Mouse (Mus musculus) right cerebral cortex, postnatal 36 days (tissue): ENCODE data around the gene Tnfrsf25.

Source experiments
- DNase-seq, 2 experiments: peaks; one replicate each; pipeline ENCODE4 v3.0.0; 2022; ENCODE audit warnings: low spot score in 2 of 2, mixed read lengths in 1 of 2

Gene Tnfrsf25

GRCm38 (mm10) chr4:152092751-152093293, 22.9 kb upstream of the Tnfrsf25 start:
- no peak for DNase-seq

GRCm38 (mm10) chr4:152094233-152094632, 21.5 kb upstream of the Tnfrsf25 start:
- no peak for DNase-seq

DNA sequence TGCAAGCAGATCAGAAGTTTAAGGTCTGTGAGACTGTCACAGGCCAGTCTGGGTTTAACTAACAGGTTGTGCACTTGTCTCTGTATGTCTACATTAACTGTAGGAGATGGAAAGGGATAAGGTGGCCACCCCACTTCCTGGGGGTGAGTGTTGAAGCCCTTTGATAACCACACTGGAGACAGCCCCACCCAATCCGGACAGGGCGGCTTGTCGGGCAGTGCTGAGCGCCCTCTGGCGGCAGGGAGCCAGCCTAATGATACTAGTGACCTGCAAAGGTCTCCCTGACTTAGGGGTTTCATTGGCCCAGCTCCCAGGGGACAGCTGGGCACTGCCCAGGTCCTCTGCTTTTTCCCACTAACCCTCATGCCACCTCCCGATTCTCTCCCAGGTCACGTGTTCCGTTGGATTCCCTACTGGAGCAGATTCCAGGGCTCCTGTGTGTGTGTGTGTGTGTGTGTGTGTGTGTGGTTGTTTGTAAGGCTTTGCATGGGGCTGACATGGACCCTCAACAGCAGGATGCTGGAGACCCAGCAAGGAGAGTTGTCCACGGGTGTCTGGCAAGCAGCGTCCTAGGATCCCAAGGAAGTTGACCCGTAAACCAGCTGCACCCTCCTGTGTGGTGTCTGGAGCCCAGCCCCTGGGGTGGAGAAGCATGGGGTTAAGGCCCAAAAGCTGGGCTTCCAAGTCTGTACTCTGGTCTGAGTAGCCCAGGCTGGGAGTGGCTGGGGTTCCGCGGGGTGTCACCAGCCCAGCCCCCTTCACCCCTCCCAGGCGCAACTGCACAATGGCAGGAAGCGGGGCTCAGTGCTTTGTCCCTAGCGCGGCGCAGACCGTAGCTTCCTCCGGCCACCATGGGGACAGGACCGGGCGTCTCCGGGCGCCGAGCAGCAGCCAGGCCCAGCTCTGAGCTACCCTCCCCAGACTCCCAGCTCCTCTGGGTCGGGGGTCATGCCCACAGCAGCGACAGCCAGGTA, 19.5 kb upstream of the Tnfrsf25 start:
- DNase-seq: no peak

DNA sequence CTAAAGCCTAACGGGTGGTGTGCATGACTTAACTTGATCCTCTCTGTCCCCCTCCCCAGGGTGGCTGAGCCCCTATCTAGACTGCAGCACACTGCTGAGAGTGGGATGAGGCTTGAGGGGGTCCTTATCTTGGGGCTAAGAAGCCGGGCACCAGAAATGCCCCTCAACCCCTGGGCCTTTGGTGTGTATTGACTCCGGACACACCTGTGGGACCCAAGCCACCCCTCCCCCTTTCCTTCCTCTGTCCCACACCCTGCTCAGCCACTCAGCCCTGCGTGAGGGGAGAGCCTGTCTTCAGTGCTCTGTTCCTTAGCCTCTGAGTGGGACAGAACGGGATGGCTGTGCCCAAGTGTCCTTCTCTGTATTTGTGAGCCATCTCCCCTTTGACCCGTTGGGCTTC, 18.8 kb upstream of the Tnfrsf25 start:
- no peak for DNase-seq

GRCm38 (mm10) chr4:152097911-152098799, 17.6 kb upstream of the Tnfrsf25 start:
- no peak for DNase-seq

DNA sequence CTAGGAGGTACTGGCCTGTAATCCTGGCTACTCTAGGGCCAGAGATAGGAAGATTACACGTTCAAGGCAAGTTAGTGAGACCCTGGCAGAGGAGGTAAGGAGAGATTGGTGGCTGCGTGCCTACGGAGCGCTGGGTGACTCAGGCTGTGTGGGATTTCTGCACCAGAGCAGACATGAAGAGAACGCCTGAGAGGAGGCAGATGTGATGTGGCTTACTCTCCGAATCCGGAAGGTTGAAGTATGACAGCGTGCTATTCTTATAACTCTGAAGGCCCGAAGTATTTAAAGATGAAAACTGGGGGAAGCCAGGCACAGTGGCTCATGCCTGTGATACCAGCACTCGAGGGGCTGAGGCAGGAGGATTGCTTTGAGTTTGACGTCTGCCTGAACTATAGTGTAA, 15.2 kb upstream of the Tnfrsf25 start:
- DNase-seq: peak; percentile 78 to 86

DNA sequence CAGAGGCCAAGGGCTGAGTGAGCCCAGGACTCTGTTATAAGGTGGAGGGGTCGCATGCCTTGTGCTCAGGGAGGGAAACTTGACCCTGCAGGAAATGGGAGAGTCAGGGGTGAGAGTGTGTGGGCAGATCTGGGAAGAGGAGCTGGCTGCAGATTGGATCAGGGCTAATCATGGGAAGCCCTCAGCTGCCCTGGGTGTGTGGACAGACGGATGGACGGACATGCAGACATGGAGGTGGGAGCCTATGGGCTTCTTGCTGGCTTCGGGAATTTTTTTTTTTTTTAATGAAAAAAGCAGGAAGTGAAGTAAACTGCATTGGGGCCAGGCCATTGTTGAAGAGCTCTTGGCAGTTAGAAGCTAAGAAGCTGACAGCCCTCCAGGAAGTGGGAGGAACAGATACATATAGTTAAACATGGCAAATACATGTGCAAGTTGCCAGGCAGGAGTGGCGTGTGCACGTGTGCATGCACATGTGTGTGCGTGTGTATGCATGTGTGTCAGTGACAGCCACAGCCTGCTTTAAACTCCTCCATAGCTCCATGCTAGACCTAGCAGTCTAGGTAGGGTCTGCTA, 14.6 kb upstream of the Tnfrsf25 start:
- no peak for DNase-seq

DNA sequence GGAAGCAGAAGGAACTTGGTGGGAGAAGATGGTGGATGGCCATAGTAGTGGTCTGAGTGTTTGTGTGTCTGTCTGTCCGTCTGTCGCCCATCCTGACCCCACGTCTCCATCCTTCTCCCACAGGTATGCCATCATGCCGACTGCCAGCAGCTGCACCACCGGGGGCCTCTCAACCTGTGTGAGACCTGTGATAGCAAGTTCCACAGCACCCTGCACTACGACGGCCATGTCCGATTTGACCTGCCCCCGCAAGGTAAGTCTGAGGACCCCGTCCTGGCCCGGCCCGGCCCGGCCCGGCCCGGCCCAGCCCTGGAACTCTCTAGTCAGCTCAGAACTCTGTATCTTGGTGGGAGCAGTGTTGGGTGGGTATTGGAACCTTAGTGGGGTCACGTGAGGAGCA, 13.8 kb upstream of the Tnfrsf25 start:
- DNase-seq: no peak

GRCm38 (mm10) chr4:152103025-152103424, 12.7 kb upstream of the Tnfrsf25 start:
- peak in 1 of 2 experiments; percentile 73 for DNase-seq

DNA sequence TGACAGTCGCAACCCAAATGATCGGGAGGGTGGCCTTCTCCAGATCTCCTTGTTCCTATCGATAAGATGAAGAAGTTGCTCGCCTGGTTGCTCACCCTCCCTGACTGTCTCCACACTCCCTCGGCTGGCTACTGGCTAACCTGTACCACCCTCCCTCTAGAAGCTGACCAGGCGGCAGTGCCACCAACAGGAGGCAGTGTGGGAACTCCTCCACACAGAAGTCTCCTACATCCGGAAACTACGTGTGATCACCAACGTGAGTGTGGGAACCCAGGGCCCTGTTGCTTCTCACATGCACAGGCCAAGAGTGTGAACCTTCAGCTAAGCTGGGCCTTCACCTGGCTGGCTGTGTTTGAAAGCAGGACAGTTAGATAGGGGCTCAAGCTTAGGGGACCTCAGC, 9.0 kb upstream of the Tnfrsf25 start:
- no peak for DNase-seq

DNA sequence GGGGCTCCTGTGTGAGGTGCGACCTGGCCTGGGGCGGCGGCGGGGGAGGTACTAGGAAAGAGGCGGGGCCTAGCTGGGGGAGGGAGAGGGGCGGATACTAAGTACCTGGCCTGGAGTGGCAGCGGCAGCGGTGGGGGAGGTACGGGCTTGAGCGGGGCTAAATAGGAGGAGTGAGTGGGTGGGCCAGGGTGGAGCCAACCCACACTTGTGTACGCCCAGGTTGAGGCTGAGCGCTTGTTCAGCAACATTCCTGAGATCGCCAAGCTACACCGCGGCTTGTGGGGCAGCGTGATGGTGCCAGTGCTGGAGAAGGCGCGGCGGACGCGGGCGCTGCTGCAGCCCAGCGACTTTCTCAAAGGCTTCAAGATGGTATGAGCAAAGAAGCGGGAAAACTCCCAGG, 8.2 kb upstream of the Tnfrsf25 start:
- DNase-seq: no peak

GRCm38 (mm10) chr4:152107971-152108509, 7.7 kb upstream of the Tnfrsf25 start:
- DNase-seq: peak; percentile 67 to 69

DNA sequence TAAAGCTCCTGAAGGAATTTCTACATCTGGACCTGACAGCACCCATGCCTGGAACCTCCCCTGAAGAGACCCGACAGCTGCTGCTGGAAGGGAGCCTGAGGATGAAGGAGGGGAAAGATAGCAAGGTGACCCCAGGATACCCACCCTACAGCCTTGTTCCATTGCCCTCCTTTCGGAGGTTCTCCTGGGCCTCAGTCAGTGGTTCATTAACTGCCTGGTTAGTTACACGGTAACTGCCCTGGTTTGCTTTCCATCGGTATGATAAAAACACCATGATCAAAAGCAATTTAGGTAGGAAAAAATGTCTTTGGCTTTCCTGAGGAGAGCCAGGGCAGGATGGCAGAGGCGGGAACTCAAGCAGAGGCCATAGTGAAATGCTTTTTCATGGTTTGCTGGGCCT, 7.1 kb upstream of the Tnfrsf25 start:
- no peak for DNase-seq

DNA sequence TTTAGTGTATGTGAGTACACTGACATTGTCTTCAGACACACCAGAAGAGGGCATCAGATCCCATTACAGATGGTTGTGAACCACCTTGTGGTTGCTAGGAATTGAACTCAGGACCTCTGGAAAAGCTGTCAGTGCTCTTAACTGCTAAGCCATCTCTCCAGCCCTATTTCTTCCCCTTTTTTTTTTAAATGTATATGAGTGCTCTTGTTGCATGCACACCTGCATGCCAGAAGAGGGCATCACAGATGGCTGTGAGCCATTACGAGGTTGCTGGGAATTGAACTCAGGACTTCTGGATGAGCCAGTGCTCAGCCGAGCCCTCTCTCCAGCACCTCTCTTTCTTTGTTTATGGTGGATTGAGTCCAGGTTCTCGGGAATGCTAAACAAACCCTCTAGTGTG, 6.2 kb upstream of the Tnfrsf25 start:
- no peak for DNase-seq

DNA sequence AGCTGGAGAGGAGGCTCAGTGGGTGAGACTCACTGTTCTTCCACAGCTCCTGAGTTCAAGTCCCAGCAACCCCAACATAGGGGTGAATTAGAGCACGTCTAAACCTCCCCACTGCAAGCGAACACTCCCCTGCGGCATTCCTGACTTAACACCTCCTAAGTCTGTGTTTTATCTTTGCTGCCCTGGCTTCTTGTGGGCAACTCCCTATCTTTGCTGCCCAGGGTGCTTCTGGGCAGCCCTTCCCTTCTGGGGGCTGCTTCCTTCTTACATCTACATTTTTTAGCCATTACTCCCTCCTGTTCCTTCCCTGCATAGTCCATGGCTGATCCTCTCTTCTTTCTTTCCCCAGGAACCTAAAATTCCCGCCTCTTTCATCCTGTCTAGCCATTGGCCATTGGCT, 5.0 kb upstream of the Tnfrsf25 start:
- no peak for DNase-seq

GRCm38 (mm10) chr4:152112329-152112728, 3.4 kb upstream of the Tnfrsf25 start:
- no peak for DNase-seq

- no peak for DNase-seq
Measured at GRCm38 (mm10) chr4:152114080-152114479, 1.7 kb upstream of the Tnfrsf25 start.

DNA sequence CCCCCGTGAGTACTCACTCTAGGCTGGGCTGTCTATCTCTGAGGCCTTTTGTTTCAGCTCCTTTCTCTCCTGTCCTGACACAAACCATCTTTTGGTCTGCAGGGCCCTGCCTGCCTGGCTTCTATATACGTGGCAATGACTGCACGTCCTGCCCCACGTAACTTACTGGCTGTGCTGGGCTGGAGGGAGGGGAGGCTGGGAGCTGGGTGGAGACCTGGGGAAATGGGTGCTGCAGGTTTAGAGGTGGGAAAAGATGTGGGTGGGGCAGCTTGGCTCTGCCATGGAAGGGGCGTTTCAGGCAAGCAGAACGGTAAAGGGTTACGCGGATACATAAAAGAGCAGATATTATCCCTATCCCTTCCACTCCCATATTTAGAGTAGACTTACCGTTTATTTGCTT, 1.8 kb downstream of the Tnfrsf25 start:
- no peak for DNase-seq

GRCm38 (mm10) chr4:152119396-152120292, 3.9 kb downstream of the Tnfrsf25 start:
- no peak for DNase-seq
